Mouse (Mus musculus) E14TG2a.4 (cell line): ENCODE data around the gene Telo2.
"Not testable (repeated sequence)": the region's sequence is repeated elsewhere in the genome, so short reads cannot be mapped to it uniquely, and the experiment has no call there.

Experiments
- CTCF ChIP-seq: conservative IDR thresholded peaks from 2 replicates; pipeline ENCODE4 v1.5.1; 2014; ENCODE audit warnings: low read length
- NANOG ChIP-seq: IDR thresholded peaks from 2 replicates; pipeline ENCODE4 v1.6.1; 2014; ENCODE audit warnings: borderline replicate concordance, low read length, mixed read lengths
- POU5F1 ChIP-seq: IDR thresholded peaks from 2 replicates; pipeline ENCODE4 v1.6.1; 2014; ENCODE audit warnings: low read length, borderline replicate concordance

DNA sequence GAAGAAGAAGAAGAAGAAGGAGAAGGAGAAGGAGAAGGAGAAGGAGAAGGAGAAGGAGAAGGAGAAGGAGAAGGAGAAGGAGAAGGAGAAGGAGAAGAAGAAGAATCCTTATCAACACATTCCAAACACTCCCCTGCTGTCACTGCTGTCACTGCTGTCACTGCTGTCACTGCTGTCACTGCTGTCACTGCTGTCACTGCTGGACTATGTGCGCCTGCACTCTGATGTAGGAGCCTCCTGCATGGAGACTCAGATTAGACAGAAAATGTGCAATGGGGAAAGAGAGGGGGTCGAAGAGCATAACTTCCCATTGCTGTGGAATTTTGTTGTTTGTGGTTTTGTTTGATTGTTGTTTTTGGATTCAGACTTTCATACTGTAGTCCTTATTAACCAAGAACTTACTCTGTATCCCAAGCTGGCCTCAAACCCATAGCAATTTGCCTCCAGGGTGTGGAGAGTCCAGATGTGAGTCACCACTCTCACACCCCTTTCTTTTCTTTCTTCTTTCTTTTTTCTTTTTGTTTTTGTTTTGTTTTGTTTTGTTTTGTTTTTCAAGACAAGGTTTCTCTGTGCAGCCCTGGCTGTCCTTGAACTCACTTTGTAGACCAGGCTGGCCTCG lies 9.8 kb upstream of the Telo2 start:
- TF ChIP-seq CTCF, POU5F1, NANOG: not testable (repeated sequence)
